Mouse (Mus musculus) MEL (cell line): ENCODE measurements at regions not wholly inside any gene's neighbourhood (a gene's known extent, or its start where the extent isn't known, plus 50 kb on each side); places are given as distances from the start of the nearest gene placed in this dataset.

Experiments
- POLR2AphosphoS5 ChIP-seq: IDR thresholded peaks from 2 replicates; pipeline ENCODE4 v1.6.1; 2012; ENCODE audit warnings: low read depth, borderline replicate concordance, mild to moderate bottlenecking, inconsistent platforms, low read length, moderate library complexity, mixed read lengths
- ZMIZ1 ChIP-seq: IDR thresholded peaks from 2 replicates; pipeline ENCODE4 v1.6.1; 2012; ENCODE audit warnings: low read depth, mild to moderate bottlenecking, inconsistent platforms, low read length, improper control_type of control experiment, moderate library complexity

DNA sequence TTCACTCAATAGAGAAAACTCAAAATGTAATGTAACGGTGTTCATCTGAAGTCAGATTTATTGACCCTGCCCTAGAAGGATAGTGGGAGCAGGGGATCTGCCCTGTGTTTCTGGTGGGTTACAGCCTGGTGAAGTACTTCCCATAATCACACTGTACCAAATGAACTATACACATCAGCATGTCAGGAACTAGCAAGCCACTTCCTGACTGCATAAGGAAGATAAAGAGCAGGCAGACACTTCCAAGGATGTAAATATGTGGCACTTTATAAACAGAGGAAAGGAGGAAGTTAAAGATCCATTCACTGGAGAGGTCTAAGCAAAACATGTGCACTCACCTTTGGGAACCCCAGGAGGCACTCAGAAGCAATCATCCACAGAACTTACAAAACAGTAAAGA, 501.4 kb upstream of the Dmac1 start:
- TF ChIP-seq ZMIZ1 (no peak), POLR2AphosphoS5 (no peak)
